Mouse (Mus musculus): ENCODE measurements around the gene Gm20873.
"Not testable (repeated sequence)": the region's sequence is repeated elsewhere in the genome, so short reads cannot be mapped to it uniquely, and the experiment has no call there.

Gm20873 gene

GRCm38 (mm10) chrY:6266798-6267197, at the start of gene Gm20873:
Gene Gm20873, plus strand, starts transcription at chrY:6267098.
- DNase-seq (ENCODE audit: low read depth, low spot score), result not testable (repeated sequence)

DNA sequence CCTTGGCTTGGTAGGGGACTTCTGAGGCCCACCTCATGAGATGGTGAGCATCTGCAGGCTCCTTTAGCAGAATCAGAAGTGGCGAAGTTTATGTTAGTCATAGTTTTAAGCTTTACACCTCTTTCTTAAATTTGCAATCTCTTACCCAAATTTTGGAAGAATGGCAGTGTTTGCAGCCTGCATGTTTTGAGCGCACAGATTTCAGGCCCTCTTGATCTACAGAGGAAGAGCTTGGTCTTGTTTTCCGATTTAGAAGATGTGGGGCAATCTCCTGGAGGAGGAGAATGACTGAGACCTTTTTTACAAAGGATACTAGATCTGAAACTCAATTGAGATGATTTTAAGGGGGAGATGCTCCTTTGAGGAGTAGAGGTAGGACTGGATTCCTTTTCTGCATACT, 29.0 kb upstream of the Gm20873 start, which contains the start of gene Gm21746:
Gene Gm21746, minus strand, starts transcription at position 101 of the 400 bp plus-strand sequence.
- DNase-seq (ENCODE audit: low read depth, low spot score), result not testable (repeated sequence)
